Mouse (Mus musculus): ENCODE measurements around the gene Rxylt1. TPM values are rescaled to one million over a fixed set of nuclear protein-coding genes. Genes with fewer than 3 reads are reported as not detected.

The Rxylt1 gene
- polyA plus RNA-seq (2015; fragmentation: Nextera tagmentation; extraction: Ambion mirVana): 56.4 and 63.3 TPM in 2 replicates

GRCm38 (mm10) chr10:122096980-122097844, at the start of gene Rxylt1:
Rxylt1 (minus strand) TSS chr10:122097371.

GRCm38 (mm10) chr10:122046904-122047726, 50.1 kb downstream of the Rxylt1 start, which contains the start of gene Srgap1:
Srgap1 (minus strand) TSS chr10:122047315.

Other genes starting within 250 kb of the Rxylt1 start
- gene Srgap1, start 50.1 kb downstream of the Rxylt1 start, polyA plus RNA-seq (2015; fragmentation: Nextera tagmentation; extraction: Ambion mirVana): 2.2 and 2.4 TPM in 2 replicates